Mouse (Mus musculus) left cerebral cortex, adult 2 months (tissue): ENCODE measurements around the gene Zkscan14. TPM values are rescaled to one million over a fixed set of nuclear protein-coding genes. Genes with fewer than 3 reads are reported as not detected.
A peak's percentile ranks its signal among the peaks of the same experiment; 100 is the strongest.

Experiments
- DNase-seq, 2 experiments: peaks; one replicate each; pipeline ENCODE4 v3.0.0; 2021 to 2022; ENCODE audit warnings: low spot score in 2 of 2, mixed read lengths in 1 of 2; ENCODE audit errors: extremely low spot score in 1 of 2
- H3K27ac ChIP-seq: fragments of 200-600 bp; 2 replicates; pipeline ENCODE4 v1.8.1; 2022
- H3K4me3 ChIP-seq: fragments of 200-600 bp; 2 replicates; pipeline ENCODE4 v1.8.1; 2022
- CTCF ChIP-seq: fragments of 200-600 bp; IDR thresholded peaks from 2 replicates; pipeline ENCODE4 v1.8.1; 2022; ENCODE audit warnings: antibody characterized with exemption, mild to moderate bottlenecking, moderate library complexity
- intact Hi-C: fragments of 180-260 bp; cut with DNase I; formaldehyde crosslinking; loops from one replicate; pipeline ENCODE4 v1.15.1; 2025
- total RNA-seq, 2 experiments: library from RNA; stranded (reverse); gene quantifications; 2 replicates each; pipeline ENCODE4 v1.2.3; 2021

Zkscan14 gene
- total RNA-seq, 2 experiments from 2014 or later: 13.4 to 14.1 TPM

- TF ChIP-seq CTCF: no peak
- intact Hi-C loops: loop anchor here (1.0 kb wide), 1 partner anchor 25 kb away; the partner anchor contains the start of genes Cpsf4 and Ptcd1
- H3K27ac ChIP-seq: peak within 1 kb of the TSS; percentile 97
- no peak for DNase-seq
- H3K4me3 ChIP-seq: peak within 1 kb of the TSS; percentile 97
Measured at GRCm38 (mm10) chr5:145191962-145192361, 9.7 kb downstream of the Zkscan14 start, which contains the start of gene Atp5j2. TSS of gene Atp5j2 (minus strand) at chr5:145192062.

GRCm38 (mm10) chr5:145190875-145191798 lies 10.5 kb downstream of the Zkscan14 start:
- TF ChIP-seq CTCF: no peak
- DNase-seq: peak; percentile 92 to 93
- Histone ChIP-seq H3K4me3 (peak overlapping the region; percentile 97), H3K27ac (peak overlapping the region; percentile 97)
- intact Hi-C loops: loop anchor here (1.0 kb wide), 1 partner anchor 24 kb away; the partner anchor contains the start of genes Cpsf4 and Ptcd1

- Histone ChIP-seq H3K27ac (peak overlapping the region; percentile 97), H3K4me3 (peak overlapping the region; percentile 97)
- DNase-seq: no peak
- TF ChIP-seq CTCF: no peak
- intact Hi-C loops: no loop called here
Measured at GRCm38 (mm10) chr5:145190373-145190772, 11.3 kb downstream of the Zkscan14 start.

- intact Hi-C loops: no loop called here
- Histone ChIP-seq H3K4me3 (no peak overlapping the region; the same call in 1 of the 2 replicates), H3K27ac (no peak overlapping the region)
- TF ChIP-seq CTCF: no peak
- DNase-seq: no peak
Measured at GRCm38 (mm10) chr5:145189416-145189815, 12.3 kb downstream of the Zkscan14 start.

GRCm38 (mm10) chr5:145185244-145185643 lies 16.4 kb downstream of the Zkscan14 start:
- H3K27ac ChIP-seq: no peak overlapping the region
- no peak for TF ChIP-seq CTCF
- intact Hi-C loops: no loop called here

GRCm38 (mm10) chr5:145178461-145178980 lies 23.1 kb downstream of the Zkscan14 start:
- Histone ChIP-seq H3K27ac (no peak overlapping the region), H3K4me3 (no peak overlapping the region)
- no peak for TF ChIP-seq CTCF
- DNase-seq: no peak
- intact Hi-C loops: no loop called here

More at GRCm38 (mm10) chr5:145185244-145185643, 16.4 kb downstream of the Zkscan14 start:
- no peak overlapping the region for H3K4me3 ChIP-seq
- no peak for DNase-seq

GRCm38 (mm10) chr5:145167306-145167661 lies 34.4 kb downstream of the Zkscan14 start:
- intact Hi-C loops: loop anchor here (1.0 to 2.0 kb wide), 3 partner anchors 24 to 37 kb away; partner anchors contain the start of genes Bud31, Pdap1 and Zkscan5
- DNase-seq: no peak
- no peak for TF ChIP-seq CTCF
- H3K4me3 ChIP-seq: peak overlapping the region; percentile 67
- H3K27ac ChIP-seq: peak overlapping the region; percentile 85

GRCm38 (mm10) chr5:145166536-145167305 lies 34.9 kb downstream of the Zkscan14 start, which contains the start of the genes Ptcd1 and Cpsf4:
TSS of gene Ptcd1 (minus strand) at chr5:145167108.
TSS of gene Cpsf4 (plus strand) at chr5:145167213.
- Histone ChIP-seq H3K4me3 (peak within 1 kb of the TSS; percentile 67), H3K27ac (peak within 1 kb of the TSS; percentile 87)
- peak; percentile 98 for DNase-seq
- no peak; the same call in 1 of the 2 replicates for TF ChIP-seq CTCF
- intact Hi-C loops: loop anchor here (1.0 to 2.0 kb wide), 3 partner anchors 25 to 38 kb away; partner anchors contain the start of genes Bud31, Pdap1 and Zkscan5

GRCm38 (mm10) chr5:145165184-145165583 lies 36.5 kb downstream of the Zkscan14 start:
- TF ChIP-seq CTCF: no peak
- no peak overlapping the region for H3K27ac ChIP-seq
- no peak overlapping the region for H3K4me3 ChIP-seq
- intact Hi-C loops: no loop called here
- DNase-seq: no peak

- TF ChIP-seq CTCF: no peak
- Histone ChIP-seq H3K27ac (no peak overlapping the region), H3K4me3 (no peak overlapping the region)
- no peak for DNase-seq
- intact Hi-C loops: no loop called here
Measured at GRCm38 (mm10) chr5:145164710-145165109, 37.0 kb downstream of the Zkscan14 start.

- no peak for TF ChIP-seq CTCF
- no peak for DNase-seq
- H3K27ac ChIP-seq: no peak overlapping the region
- intact Hi-C loops: no loop called here
- no peak overlapping the region for H3K4me3 ChIP-seq
Measured at GRCm38 (mm10) chr5:145161361-145161760, 40.3 kb downstream of the Zkscan14 start.
